Mouse (Mus musculus) MEL (cell line): ENCODE measurements at regions not wholly inside any gene's neighbourhood (a gene's known extent, or its start where the extent isn't known, plus 50 kb on each side); places are given as distances from the start of the nearest gene placed in this dataset.

ENCODE experiments used
- DNase-seq: peaks from one replicate; pipeline ENCODE4 v3.0.0; 2011; ENCODE audit warnings: low read depth, low spot score
- H3K27ac ChIP-seq: 2 replicates; pipeline ENCODE4 v1.5.1; 2012; ENCODE audit warnings: low read depth, mild to moderate bottlenecking, control low read depth, low read length, moderate library complexity; ENCODE audit not compliant: control insufficient read depth
- H3K27me3 ChIP-seq, 2 experiments: fragments of 150-350 bp in 1 of 2; sonication (generic) in 1 of 2; 2 replicates each; pipeline ENCODE4 v1.6.1; 2012; ENCODE audit warnings: low read length in 2 of 2, mild to moderate bottlenecking in 2 of 2, improper control_type of control experiment in 1 of 2, moderate library complexity in 1 of 2; ENCODE audit not compliant: insufficient read depth in 2 of 2, control insufficient read depth in 1 of 2
- H3K36me3 ChIP-seq, 2 experiments: 2 replicates each; pipeline ENCODE4 v1.6.1; 2012 to 2014; ENCODE audit warnings: low read length in 2 of 2, improper control_type of control experiment in 1 of 2, inconsistent platforms in 1 of 2, mild to moderate bottlenecking in 1 of 2; ENCODE audit not compliant: insufficient read depth in 2 of 2, control insufficient read depth in 1 of 2
- H3K4me1 ChIP-seq, 2 experiments: fragments of 150-350 bp in 1 of 2; sonication (generic) in 1 of 2; 2 replicates each; pipeline ENCODE4 v1.6.1; 2012; ENCODE audit warnings: low read length in 2 of 2, improper control_type of control experiment in 1 of 2, mild to moderate bottlenecking in 1 of 2; ENCODE audit not compliant: insufficient read depth in 2 of 2, control insufficient read depth in 1 of 2
- H3K4me3 ChIP-seq, 2 experiments: fragments of 150-350 bp in 1 of 2; sonication (generic) in 1 of 2; 2 replicates each; pipeline ENCODE4 v1.5.1; 2012; ENCODE audit warnings: low read depth in 2 of 2, low read length in 2 of 2, mild to moderate bottlenecking in 2 of 2, moderate library complexity in 2 of 2, control low read depth in 1 of 2, improper control_type of control experiment in 1 of 2; ENCODE audit not compliant: control insufficient read depth in 1 of 2, insufficient read depth in 1 of 2
- H3K79me2 ChIP-seq: 2 replicates; pipeline ENCODE4 v1.6.1; 2012; ENCODE audit warnings: mild to moderate bottlenecking, low read length, moderate library complexity; ENCODE audit not compliant: control insufficient read depth, poor library complexity, insufficient read depth
- H3K9ac ChIP-seq: 2 replicates; pipeline ENCODE4 v1.6.1; 2012; ENCODE audit warnings: low read depth, mild to moderate bottlenecking, control low read depth, low read length, moderate library complexity; ENCODE audit not compliant: control insufficient read depth, poor library complexity, severe bottlenecking
- H3K9me3 ChIP-seq: fragments of 150-350 bp; sonication (generic); replicated peaks from 2 replicates; pipeline ENCODE4 v1.6.1; 2012; ENCODE audit warnings: mild to moderate bottlenecking, low read length, improper control_type of control experiment, moderate library complexity; ENCODE audit not compliant: insufficient read depth
- CHD2 ChIP-seq: IDR thresholded peaks from 2 replicates; pipeline ENCODE4 v1.6.1; 2011; ENCODE audit warnings: low read length, improper control_type of control experiment
- CTCF ChIP-seq, 3 experiments: IDR thresholded peaks in 2 of 3; conservative IDR thresholded peaks in 1 of 3; 2 replicates each; pipeline ENCODE4 v1.5.1; 2011 to 2012; ENCODE audit warnings: low read length in 3 of 3, low read depth in 2 of 3, mild to moderate bottlenecking in 2 of 3, improper control_type of control experiment in 1 of 3, inconsistent platforms in 1 of 3, mixed read lengths in 1 of 3, moderate library complexity in 1 of 3; ENCODE audit not compliant: control insufficient read depth in 1 of 3, insufficient read depth in 1 of 3, poor library complexity in 1 of 3, severe bottlenecking in 1 of 3
- E2F4 ChIP-seq: IDR thresholded peaks from 2 replicates; pipeline ENCODE4 v1.6.1; 2011; ENCODE audit warnings: low read depth, low read length, improper control_type of control experiment, borderline replicate concordance
- HCFC1 ChIP-seq: IDR thresholded peaks from 2 replicates; pipeline ENCODE4 v1.6.1; 2012; ENCODE audit warnings: low read depth, mild to moderate bottlenecking, inconsistent platforms, low read length, improper control_type of control experiment, moderate library complexity
- MAFK ChIP-seq: IDR thresholded peaks from 2 replicates; pipeline ENCODE4 v1.6.1; 2011; ENCODE audit warnings: low read depth, mild to moderate bottlenecking, low read length, improper control_type of control experiment, borderline replicate concordance
- MAZ ChIP-seq: IDR thresholded peaks from 2 replicates; pipeline ENCODE4 v1.6.1; 2012; ENCODE audit warnings: low read depth, mild to moderate bottlenecking, inconsistent platforms, low read length, improper control_type of control experiment
- MEF2A ChIP-seq: IDR thresholded peaks from 2 replicates; pipeline ENCODE4 v1.6.1; 2014; ENCODE audit warnings: low read depth, mild to moderate bottlenecking, inconsistent platforms, low read length, improper control_type of control experiment; ENCODE audit not compliant: poor library complexity, insufficient replicate concordance, severe bottlenecking; ENCODE audit errors: extremely low read depth
- MXI1 ChIP-seq: IDR thresholded peaks from 2 replicates; pipeline ENCODE4 v1.6.1; 2011; ENCODE audit warnings: mild to moderate bottlenecking, low read depth, low read length, improper control_type of control experiment
- MYB ChIP-seq: IDR thresholded peaks from 2 replicates; pipeline ENCODE4 v1.6.1; 2011; ENCODE audit warnings: mild to moderate bottlenecking, low read depth, low read length, improper control_type of control experiment
- MYC ChIP-seq: IDR thresholded peaks from 2 replicates; pipeline ENCODE4 v1.6.1; 2011; ENCODE audit warnings: low read depth, mild to moderate bottlenecking, low read length, improper control_type of control experiment, moderate library complexity
- NELFE ChIP-seq: IDR thresholded peaks from 2 replicates; pipeline ENCODE4 v1.6.1; 2011; ENCODE audit warnings: low read depth, low read length, improper control_type of control experiment
- POLR2AphosphoS2 ChIP-seq: IDR thresholded peaks from 2 replicates; pipeline ENCODE4 v1.6.1; 2011; ENCODE audit warnings: low read length, improper control_type of control experiment
- POLR2AphosphoS5 ChIP-seq: IDR thresholded peaks from 2 replicates; pipeline ENCODE4 v1.6.1; 2012; ENCODE audit warnings: low read depth, borderline replicate concordance, mild to moderate bottlenecking, inconsistent platforms, low read length, moderate library complexity, mixed read lengths
- RAD21 ChIP-seq: IDR thresholded peaks from 2 replicates; pipeline ENCODE4 v1.6.1; 2011; ENCODE audit warnings: mild to moderate bottlenecking, low read depth, low read length, improper control_type of control experiment
- RCOR1 ChIP-seq: IDR thresholded peaks from 2 replicates; pipeline ENCODE4 v1.6.1; 2012; ENCODE audit warnings: low read depth, mild to moderate bottlenecking, inconsistent platforms, low read length, improper control_type of control experiment
- SMC3 ChIP-seq: IDR thresholded peaks from 2 replicates; pipeline ENCODE4 v1.6.1; 2011; ENCODE audit warnings: low read depth, low read length, improper control_type of control experiment
- TBP ChIP-seq: IDR thresholded peaks from 2 replicates; pipeline ENCODE4 v1.8.0; 2011; ENCODE audit warnings: low read depth, low read length, improper control_type of control experiment
- TCF12 ChIP-seq: IDR thresholded peaks from 2 replicates; pipeline ENCODE4 v1.6.1; 2014; ENCODE audit warnings: low read depth, mild to moderate bottlenecking, inconsistent platforms, low read length, improper control_type of control experiment, moderate library complexity
- UBTF ChIP-seq: IDR thresholded peaks from 2 replicates; pipeline ENCODE4 v1.6.1; 2012; ENCODE audit warnings: low read depth, mild to moderate bottlenecking, inconsistent platforms, low read length, improper control_type of control experiment, moderate library complexity, borderline replicate concordance; ENCODE audit not compliant: insufficient read depth
- ZC3H11A ChIP-seq: IDR thresholded peaks from 2 replicates; pipeline ENCODE4 v1.6.1; 2012; ENCODE audit warnings: low read depth, mild to moderate bottlenecking, inconsistent platforms, low read length, improper control_type of control experiment
- ZMIZ1 ChIP-seq: IDR thresholded peaks from 2 replicates; pipeline ENCODE4 v1.6.1; 2012; ENCODE audit warnings: low read depth, mild to moderate bottlenecking, inconsistent platforms, low read length, improper control_type of control experiment, moderate library complexity

DNA sequence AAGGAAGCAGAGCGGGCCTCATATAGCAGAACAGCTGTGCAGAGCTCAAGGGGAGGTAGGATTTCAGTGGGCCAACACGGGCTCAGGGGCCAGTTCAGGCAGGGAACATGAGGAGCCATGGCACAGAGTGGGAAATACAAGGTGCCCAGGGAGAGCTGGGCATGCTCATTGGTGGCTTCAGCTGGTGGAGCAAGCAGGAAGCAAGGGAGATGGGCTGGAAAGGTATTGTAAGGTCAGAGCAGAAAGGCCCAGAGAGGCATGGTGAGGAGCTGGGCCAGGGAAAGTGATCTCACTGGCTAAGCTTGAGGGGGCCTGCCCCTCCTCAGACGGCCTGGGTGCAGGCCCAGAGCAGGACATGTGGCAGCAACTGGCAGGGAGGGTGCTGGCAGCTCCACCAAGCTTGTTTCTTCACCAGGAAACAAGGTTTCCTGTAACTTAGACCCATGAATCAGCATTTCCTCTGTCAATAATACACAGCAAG lies 155.2 kb upstream of the Lpp start:
- H3K27ac ChIP-seq: no peak overlapping the region
- no peak for DNase-seq

DNA sequence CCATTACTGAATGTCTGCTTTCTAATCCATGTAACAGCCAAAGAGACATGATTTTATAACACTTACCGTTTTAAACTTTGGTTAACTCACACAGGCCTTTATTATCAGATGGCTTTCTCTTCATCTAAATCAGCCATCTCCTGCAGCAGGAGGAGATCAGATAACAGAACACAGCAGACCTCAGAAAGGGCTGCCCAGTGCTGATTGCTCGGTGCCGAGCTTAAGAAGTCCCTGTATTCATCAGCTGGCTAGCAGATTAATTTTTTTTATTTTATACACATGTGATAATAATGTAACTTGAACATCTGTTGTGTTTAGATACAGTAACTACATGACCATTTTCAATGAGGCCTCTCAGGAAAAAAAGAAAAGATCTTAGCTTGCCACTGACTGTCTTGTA lies 155.9 kb upstream of the Lpp start:
- no peak overlapping the region for H3K4me3 ChIP-seq
- no peak overlapping the region for H3K9ac ChIP-seq
- no peaks in the 10 kb centered on the region for H3K36me3 ChIP-seq
- no peaks in the 10 kb centered on the region for H3K27me3 ChIP-seq
- no peak for DNase-seq
- TF ChIP-seq MYC: no peak
- TF ChIP-seq ZMIZ1: no peak
- no peak for TF ChIP-seq POLR2AphosphoS2
- TF ChIP-seq RCOR1: no peak
- no peaks in the 10 kb centered on the region for H3K79me2 ChIP-seq
- H3K27ac ChIP-seq: no peak overlapping the region
- H3K9me3 ChIP-seq: no peaks in the 10 kb centered on the region
- H3K4me1 ChIP-seq: no peaks in the 10 kb centered on the region

More for the DNA sequence above, 155.2 kb upstream of the Lpp start:
- no peak overlapping the region for H3K4me3 ChIP-seq
- TF ChIP-seq MYB: no peak
- TF ChIP-seq MEF2A: no peak
- TF ChIP-seq CTCF (IDR thresholded peaks at IDR 0.05 in 2 of 3, conservative IDR thresholded peaks at IDR 0.05 in 1 of 3; ENCODE audit: control insufficient read depth in 1 of 3, insufficient read depth in 1 of 3, low read depth in 2 of 3, low read length in 3 of 3, poor library complexity in 1 of 3, severe bottlenecking in 1 of 3): no peak
- no peak for TF ChIP-seq MAZ
- no peak for TF ChIP-seq CHD2
- TF ChIP-seq POLR2AphosphoS5: no peak
- no peaks in the 10 kb centered on the region for H3K36me3 ChIP-seq
- no peak overlapping the region for H3K9ac ChIP-seq
- no peaks in the 10 kb centered on the region for H3K27me3 ChIP-seq
- no peaks in the 10 kb centered on the region for H3K79me2 ChIP-seq
- no peaks in the 10 kb centered on the region for H3K4me1 ChIP-seq
- no peaks in the 10 kb centered on the region for H3K9me3 ChIP-seq

DNA sequence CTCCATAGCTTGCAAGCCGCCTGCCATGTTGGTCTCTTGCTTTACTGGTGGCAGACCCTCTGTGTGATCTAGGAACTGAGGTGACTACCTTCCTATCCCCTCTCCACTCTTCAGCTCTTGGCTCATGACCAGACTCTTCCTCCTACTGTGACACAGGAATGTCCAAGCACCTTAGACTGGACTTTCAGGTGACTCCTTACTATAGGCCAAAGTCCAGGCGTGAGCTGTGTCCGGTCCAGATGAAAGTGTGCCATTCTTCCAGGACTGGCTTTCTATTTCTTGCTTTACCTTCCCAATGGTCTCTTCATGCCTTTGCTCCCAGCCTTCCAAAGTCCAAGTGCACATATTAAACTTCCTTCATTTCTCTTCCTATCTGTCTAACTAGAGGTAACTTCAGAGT lies 156.3 kb upstream of the Lpp start:
- no peak overlapping the region for H3K27ac ChIP-seq
- no peak for TF ChIP-seq TBP
- no peak for TF ChIP-seq UBTF
- no peak for TF ChIP-seq SMC3
- no peak for TF ChIP-seq HCFC1
- TF ChIP-seq MAFK: no peak
- TF ChIP-seq TCF12: no peak
- TF ChIP-seq POLR2AphosphoS2: no peak
- no peak for TF ChIP-seq MAZ
- TF ChIP-seq ZC3H11A: no peak
- no peak for TF ChIP-seq MEF2A
- TF ChIP-seq MYB: no peak
- no peak for TF ChIP-seq E2F4
- no peak for TF ChIP-seq RAD21
- TF ChIP-seq MYC: no peak
- no peak for TF ChIP-seq MXI1
- TF ChIP-seq NELFE: no peak
- no peaks in the 10 kb centered on the region for H3K79me2 ChIP-seq
- no peaks in the 10 kb centered on the region for H3K27me3 ChIP-seq
- no peaks in the 10 kb centered on the region for H3K36me3 ChIP-seq
- no peak for DNase-seq
- no peaks in the 10 kb centered on the region for H3K4me1 ChIP-seq
- no peak overlapping the region for H3K9ac ChIP-seq
- no peaks in the 10 kb centered on the region for H3K9me3 ChIP-seq
- H3K4me3 ChIP-seq: no peak overlapping the region
